Mouse (Mus musculus) stomach, postnatal 0 days (tissue): ENCODE results near the gene Gm49318.

Source experiments
- CTCF ChIP-seq: IDR thresholded peaks from 2 replicates; pipeline ENCODE4 v1.5.1; 2016; ENCODE audit warnings: antibody characterized with exemption, low read depth, mild to moderate bottlenecking, moderate library complexity
- EP300 ChIP-seq: optimal IDR thresholded peaks from 2 replicates; pipeline ENCODE3; 2016; ENCODE audit warnings: antibody characterized with exemption

GRCm38 (mm10) chr9:22047329-22047728 lies 23.7 kb downstream of the Gm49318 start:
- no peak for TF ChIP-seq EP300
- TF ChIP-seq CTCF, result no peak
